Mouse (Mus musculus): ENCODE data around the gene Rap1gap.

The Rap1gap gene

DNA sequence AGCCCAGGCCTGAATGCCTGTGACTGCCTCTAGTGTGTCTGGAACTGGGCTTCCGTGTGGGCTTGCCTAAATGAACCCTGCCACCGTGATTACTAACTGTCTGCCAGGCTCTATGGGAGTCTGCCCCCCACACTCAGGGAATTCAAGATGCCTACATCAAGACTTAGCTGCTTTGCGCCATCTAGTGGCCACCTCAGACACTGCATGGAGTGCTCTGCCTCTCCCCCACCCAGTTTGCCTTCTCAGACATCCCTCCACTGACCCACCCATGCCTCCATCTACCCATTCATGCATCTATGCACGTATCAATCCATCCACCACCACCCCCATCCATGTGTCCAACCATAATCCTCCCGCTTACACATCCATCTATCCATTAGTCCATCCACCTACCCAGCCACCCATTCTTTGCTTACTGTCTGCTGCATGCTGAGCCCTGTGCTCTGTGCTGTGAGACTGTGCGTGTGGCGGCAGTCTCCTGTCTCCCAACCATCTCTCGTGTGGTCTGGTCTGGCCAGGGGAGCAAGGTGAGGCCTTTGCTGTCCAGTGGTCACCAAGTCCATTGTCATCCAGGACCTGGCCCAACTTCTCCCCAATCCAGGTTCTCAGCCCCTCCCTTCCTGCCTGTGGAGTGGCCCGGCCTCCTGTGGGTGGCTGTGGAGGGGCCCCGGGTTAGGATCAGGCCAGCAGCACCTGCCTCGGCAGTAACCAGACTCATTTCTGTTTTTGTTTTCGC, 58.3 kb downstream of the Rap1gap start:
- peak in 1 of 2 experiments; percentile 65 for DNase-seq (ENCODE audit: low spot score in 2 of 2)

DNA sequence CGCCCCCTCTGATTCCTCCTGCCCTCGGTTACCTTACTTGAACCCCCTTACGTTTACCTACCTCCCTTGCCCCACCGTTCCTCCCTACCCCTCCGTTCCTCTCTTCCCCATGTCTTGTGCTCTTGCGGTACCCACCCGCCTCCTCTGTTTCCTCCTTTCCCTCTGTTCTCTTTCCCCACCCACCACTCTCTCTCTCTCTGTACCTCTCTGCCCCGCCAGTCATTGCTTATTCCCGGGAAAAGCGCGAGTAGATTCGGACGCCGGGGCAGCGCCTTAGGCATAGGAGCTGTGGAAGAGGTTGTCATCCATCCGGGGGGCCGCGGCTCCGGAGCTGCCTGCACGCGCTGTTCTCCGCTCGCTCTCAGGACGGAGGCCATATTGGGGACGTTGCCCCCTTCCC, 59.0 kb downstream of the Rap1gap start:
- no peak for DNase-seq (ENCODE audit: low spot score in 2 of 2)

DNA sequence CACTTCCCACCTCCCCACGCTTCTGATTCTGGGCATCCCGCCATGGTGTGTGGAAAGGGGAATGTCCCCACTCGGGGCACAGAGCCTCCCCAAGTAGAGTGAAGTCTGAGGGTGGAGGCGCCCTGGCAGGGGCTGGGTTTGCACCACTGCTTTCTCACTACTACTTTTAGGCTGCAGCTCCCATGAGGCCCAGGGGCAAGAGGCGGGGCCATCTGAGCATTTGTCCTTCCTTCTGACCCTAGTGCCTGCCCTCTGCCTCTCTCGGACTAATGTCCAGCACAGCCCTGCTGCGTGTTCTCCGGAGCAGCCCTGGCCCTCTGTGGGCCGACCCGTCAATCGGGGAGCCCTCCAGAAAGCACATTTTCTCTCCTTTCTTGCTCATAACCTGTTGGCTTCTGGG, 59.7 kb downstream of the Rap1gap start:
- no peak for DNase-seq (ENCODE audit: low spot score in 2 of 2)

DNA sequence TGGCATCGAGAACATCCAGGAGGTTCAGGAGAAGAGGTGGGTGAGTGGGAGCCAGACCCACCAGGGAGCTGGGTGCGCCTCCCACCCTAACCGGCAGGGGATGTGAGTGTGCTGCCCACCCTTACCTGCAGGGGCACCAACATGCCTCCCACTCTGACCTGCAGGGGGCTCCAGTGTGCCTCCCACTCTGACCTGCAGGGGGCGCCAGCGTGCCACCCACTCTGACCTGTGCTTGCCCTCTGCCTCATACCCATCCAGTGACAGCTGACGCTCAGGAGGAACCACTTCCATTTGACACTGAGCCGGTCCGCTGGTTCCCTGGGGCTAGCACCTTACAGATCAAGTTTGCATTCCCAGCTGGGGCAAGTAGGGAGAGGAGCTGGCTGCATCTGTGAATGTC, 60.2 kb downstream of the Rap1gap start:
- no peak for DNase-seq (ENCODE audit: low spot score in 2 of 2)

DNA sequence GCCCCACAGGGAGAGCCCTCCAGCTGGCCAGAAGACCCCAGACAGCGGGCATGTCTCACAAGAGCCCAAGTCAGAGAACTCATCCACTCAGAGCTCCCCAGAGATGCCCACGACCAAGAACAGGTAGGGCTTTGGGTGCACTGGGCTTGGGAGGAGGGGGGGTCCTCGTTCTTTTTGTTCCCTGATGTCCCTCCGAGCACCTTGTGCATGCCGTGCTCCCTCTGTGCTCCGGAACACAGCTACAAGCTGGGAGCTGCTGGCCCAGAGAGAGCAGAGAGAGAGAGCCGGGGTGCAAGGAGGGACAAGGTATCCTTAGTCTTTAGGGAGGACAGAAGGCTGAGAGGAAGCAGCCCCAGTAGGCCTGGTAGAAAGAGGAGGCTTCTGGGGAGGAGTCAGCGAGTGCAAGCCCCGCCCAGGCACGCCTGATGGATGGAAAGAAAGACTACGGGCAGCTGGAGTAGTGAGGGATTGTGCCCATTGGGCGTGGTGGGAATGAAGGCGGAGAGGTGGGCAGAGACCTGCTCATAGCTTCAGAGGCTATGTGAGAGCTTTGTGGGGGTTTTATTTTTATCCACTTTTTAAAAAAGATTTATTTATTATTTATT, 61.1 kb downstream of the Rap1gap start:
- no peak for DNase-seq (ENCODE audit: low spot score in 2 of 2)

DNA sequence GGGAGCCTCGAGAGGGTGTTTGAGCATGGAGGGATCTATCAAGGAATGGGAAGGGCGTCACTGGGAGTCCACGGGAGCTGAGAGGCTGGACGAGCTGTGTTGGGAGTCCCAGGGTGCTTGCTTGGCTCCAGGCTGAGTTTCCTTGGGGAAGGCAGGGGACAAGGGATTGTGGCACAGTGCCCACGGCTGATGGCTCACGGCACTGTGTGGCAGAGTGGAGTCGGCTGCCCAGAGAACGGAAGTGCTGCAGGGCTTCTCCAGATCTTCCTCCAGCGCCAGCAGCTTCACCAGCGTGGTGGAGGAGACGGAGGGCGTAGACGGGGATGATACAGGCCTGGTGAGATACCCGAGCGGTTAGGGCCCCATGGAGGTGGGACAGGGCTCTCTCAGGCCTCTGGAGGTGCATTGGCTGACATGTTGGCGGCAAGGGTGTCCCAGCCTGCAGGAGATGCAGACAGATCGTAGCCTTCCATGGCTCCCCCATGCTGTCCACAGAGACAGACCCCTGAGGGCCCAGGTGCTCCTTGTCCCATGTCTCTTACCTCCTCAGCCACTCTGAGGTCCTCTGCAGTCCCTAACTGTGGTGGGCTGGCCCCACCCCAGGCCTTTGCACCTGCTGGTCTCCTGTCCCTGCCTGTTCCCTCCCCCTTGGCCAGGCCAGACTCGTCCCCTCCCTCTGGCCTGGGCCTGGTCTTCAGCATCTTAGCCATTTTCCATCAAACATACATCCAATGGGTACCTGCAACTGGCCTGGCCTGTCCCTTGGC, 62.4 kb downstream of the Rap1gap start:
- DNase-seq (ENCODE audit: low spot score in 2 of 2): no peak

DNA sequence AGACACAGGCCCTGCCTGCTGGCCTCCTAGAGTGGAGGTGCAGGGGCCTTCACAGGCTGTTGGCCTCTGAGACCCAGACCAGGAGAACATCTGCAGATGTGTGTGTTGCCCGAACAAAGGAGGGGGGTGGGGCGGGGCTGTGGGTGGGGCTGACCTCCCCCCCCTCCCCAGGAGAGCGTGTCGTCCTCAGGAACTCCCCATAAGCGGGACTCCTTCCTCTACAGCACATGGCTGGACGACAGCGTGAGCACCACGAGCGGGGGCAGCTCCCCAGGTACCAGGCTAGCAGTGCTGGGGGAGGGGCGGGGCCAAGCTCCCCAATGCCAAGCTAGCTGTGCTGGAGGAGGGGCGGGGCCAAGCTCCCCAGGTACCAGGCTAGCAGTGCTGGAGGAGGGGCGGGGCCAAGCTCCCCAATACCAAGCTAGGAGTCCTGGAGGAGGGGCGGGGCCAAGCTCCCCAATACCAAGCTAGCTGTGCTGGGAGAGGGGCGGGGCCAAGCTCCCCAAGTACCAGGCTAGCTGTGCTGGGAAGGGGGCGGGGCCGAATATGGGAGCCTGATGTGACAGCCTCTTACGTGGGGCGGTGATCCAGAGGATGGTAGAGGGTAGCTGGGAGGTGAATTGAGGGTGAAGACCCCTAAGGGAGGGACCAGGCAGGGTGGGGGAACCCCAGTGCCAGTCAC, 63.1 kb downstream of the Rap1gap start:
- no peak for DNase-seq (ENCODE audit: low spot score in 2 of 2)

DNA sequence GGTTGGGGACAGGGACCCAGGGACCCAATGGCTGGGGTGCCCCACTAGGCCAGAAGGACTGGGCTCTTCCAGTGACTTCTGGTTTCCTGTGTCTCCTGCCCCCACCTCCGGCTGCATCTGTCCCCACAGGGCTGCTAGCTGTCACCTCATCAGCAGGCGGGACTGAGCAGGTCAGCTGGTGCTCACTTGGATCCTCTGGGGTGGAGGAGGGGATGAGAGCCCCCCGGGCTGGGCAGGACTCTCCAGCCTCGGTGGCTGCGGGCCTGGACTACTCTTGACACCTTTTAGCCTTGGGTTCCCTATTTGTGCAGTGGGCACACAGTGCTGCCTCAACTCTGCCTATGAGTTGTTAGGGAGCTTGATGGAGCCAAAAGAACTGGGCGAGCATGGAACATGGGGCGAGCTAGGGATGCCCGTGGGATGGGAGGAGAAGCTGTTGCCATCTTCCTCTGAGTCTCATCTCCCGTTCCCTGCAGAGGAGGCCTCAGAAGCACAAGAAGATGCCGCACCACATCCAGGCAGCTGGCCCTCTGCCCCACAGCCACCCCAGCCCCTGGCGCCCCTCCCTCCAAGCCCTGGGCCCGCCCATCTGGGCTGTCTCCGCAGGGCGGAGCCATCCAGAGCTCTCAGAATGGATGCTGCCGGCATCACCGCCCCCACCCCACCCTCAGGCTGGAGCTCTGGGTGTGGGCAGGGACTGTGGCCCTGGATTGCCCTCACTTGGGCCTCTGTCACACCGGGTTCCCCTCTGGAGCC, 64.1 kb downstream of the Rap1gap start:
- DNase-seq (ENCODE audit: low spot score in 2 of 2): no peak

DNA sequence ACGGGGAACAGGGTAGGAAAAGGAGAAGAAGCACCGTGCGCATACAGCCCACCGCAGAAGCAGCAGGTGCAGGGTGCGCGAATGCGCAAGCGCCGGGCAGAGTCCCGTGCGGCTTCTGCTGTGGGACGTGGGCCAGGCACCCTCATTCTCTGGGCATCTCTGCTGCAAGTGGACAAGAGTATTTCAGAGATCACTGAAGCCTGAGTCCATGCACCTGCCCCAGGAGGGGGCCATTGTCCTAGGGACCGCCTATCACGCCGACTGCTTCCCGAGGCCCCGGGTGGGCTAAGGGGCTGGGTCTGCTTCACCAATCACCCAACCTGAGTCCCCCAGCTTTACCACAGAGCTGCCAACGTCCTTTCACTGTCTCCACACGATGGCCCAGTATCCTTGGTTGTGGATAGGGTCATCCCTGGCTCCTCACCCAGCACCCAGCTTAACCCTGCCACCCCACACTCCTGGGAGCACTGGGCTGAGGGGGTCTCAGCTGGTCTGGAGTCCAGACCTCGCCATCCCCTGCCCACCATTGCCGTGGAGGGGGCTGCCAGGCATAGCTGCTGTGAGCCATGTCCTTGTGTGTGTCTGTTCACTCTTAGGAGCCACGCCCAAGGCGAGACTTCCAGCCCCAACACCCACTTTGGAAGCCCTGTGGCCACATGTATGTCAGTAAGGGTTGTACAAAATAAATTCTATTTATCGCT, 64.8 kb downstream of the Rap1gap start:
- DNase-seq (ENCODE audit: low spot score in 2 of 2): no peak

DNA sequence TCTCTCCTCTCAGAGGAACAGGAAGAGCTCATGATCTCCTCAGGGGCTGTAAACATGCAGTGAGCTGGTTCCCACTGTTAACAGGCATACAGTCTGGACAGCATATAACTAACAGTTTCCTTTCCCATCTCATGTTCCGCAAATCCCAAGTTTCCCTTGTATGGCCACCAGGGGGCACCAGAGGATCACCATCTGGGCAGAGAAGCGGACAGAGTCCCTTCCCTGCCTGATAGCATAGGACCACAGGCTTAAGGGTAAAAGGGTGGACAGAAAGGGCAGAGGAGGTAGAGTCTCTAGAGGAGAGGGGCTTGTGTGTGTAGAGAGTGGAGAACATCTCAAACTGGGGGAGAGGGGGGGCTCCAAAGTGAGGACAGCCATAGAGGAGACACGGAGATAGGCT, 65.6 kb downstream of the Rap1gap start:
- peak; percentile 75 to 77 for DNase-seq (ENCODE audit: low spot score in 2 of 2)

DNA sequence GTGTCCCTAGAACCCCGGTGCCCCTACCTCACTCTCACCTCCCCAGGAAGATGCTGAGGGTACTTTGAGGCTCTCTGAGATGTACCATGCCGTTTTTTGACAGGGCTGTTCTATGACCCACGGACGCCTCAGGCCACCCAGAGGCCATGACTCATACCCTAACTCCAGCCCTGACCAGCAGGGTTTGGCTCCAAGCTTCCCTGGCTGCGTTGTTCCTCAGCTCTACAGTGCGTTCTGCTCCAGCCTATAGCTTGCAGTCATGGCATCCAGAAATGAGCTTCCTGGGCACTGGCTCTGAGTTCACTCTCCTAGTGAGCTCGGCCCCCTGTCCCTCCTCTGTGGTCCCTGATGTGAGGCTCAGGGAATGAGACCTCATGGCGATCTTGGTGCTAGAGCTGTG, 66.2 kb downstream of the Rap1gap start:
- no peak for DNase-seq (ENCODE audit: low spot score in 2 of 2)

DNA sequence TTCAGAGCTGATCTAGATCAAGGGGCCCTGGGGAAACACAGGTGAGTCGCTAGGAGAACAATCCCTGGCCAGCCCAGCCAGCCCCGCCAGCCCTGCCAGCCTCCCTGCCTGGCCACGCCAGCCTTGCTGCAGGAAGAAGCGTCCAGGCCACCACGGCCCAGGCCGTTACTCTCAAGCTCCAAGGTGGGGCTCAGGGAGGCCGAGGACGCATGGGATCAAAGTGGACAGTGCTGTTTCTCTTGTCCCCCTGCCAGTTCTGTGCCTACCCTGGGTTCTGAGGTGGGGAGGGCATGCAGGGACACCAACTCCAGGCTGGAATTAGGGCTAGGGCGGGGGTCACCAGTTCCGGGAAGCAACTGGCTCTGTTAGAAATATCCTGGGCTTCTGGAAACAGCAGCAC, 67.4 kb downstream of the Rap1gap start:
- DNase-seq (ENCODE audit: low spot score in 2 of 2): peak in 1 of 2 experiments; percentile 63

DNA sequence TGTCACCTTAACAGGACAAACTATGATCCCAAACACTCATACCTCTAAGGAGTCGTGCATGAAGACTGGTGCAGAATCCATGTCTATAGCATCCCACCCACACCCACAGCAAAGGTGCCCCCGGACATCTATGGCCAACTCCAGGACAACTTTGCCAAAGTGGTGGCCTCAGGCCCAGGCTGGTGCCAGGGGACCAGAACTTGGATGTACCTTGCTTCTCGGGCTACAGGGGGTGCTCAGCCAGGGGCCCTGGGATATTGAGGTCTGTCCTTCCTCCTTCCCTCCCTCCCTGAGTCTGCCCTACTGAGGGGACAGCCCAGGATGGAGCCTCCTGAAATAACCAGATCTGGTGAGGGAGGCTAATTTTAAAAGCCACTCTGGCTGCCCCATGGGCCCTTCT, 67.8 kb downstream of the Rap1gap start:
- DNase-seq (ENCODE audit: low spot score in 2 of 2): no peak

DNA sequence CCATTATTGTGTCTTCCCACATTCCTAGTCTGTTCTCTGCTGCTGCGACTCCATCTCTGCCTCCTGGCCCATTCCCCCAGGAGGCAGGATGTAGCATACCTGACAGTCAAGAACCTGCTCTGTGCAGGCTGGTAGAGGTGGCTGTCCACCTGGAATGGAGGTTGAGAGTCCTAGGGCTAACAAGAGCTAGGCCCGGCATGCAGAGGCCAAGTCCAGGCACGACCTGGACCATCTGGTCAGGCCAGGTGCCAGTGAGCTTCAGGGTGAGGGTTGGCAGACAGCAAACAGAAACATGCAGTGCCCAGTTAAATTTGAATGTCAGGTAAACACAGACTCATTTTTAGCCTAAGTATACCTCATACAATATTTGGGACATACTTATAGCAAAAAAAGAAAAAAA, 68.4 kb downstream of the Rap1gap start:
- DNase-seq (ENCODE audit: low spot score in 2 of 2): peak; percentile 83 to 85

DNA sequence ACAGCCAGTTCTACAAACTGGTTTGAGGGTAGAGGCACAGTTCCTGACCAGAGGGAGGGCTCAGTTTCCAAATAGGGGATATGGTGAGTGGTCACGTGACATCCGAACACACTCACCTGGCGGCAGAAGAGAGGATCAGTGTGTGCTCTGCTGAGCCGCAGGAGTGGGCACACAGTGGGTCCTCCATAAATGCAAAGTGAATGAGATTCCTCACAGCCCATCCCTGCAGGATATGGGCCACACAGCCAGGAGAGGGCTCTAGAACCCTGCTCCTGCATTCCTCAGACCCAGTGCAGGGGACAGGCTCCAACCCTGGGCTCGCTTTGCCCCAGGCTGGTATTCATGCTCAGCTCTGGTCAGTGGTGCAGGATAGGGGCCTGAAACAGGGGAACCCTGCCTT, 68.9 kb downstream of the Rap1gap start:
- no peak for DNase-seq (ENCODE audit: low spot score in 2 of 2)

DNA sequence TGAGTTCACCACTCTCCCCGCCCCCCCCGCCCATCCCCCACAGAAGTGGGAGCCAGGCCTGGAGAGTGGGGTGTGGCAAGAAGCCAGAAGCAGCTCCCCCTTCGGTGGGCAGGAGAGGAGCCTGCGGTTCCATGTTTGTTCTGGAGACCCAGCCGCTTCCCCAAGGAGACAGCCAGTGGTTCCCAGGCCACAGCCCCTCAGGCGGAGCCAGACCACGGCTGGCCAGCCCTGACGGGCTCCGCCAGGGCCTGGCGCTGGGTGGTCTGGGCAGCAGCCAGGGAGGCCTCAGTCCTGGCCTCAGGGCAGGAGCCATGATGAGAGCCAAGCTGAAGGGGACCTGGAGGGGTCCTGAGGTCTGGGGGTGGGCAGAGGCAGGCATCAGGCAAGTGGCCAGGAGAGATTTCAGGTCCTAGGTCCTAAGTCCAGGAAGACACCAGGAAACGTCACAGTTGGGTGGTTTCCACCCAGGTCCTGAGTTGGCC, 71.7 kb downstream of the Rap1gap start:
- no peak for DNase-seq (ENCODE audit: low spot score in 2 of 2)

DNA sequence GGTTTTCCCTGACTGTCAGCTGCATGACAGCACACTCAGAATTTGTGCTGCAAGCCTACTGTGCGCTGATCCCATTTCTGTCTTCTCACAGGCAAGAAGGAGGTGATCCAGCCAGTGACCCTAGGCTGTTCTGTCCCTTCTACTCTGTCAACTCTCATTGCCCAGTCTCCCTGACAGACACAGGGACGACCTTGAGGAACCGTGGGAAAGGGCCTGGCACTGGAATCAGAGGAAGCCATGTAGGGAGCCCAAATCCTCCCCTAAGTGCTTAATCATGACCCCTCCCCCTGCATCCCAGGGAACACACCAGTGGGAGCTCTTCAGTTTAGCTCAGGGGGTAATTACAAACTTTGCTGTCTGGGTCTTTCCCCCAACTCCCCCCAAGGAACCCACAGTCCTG, 73.2 kb downstream of the Rap1gap start:
- DNase-seq (ENCODE audit: low spot score in 2 of 2): no peak

DNA sequence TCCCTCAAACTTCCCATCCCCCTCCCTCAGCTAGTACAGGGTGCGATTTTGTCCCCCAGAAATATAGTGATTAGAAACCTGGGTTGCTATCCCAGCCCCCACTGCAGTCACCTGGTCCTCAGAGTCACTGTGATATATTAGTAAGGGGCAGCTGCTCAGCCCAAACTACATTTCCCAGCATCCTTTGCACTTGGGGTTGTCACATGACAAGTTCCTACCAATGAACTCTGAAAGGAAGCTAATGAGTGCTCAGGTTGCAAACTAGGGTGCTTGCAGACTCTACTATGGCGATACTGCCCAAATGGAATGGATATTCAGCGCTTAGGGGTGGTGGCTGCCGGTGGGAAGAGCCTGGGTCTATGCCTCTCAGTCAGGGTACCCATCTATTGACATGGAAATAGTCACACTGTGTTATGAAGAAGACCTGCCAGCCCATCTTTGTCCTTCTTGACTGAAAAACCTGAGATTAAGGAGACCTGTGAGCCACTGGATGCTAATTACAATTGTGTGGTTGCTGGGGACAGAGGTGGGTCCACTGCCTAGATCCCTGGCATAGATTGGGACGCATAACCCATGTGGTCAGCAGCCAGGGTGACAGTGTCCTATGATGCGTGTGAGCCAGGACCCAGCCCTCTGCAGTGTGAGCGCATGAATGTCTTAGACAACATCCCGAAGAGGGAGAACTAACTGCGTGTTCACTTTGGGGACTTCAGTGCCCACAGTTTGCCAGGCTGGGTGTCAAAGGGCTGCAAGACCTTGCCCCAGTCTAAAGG, 74.8 kb downstream of the Rap1gap start:
- DNase-seq (ENCODE audit: low spot score in 2 of 2): no peak

DNA sequence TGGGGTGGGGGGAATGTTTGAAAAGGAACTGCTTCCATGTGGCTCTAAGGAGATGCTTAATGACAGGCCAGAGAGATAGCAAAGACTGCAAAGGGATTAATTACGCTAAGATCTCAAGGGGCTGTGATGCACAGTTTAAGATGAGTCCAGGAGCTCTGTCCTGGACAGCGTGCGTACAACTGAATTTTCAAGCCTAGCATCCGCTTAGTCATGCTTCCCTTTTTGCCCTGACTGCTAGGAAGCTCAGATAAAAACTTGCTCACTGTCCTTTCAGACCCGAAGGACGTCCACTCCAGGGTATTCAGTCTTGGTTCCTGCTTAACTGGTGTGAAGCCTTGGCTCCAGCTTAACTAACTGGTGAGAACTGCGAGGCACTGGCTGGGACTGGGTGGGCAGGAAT, 75.8 kb downstream of the Rap1gap start:
- DNase-seq (ENCODE audit: low spot score in 2 of 2): no peak

DNA sequence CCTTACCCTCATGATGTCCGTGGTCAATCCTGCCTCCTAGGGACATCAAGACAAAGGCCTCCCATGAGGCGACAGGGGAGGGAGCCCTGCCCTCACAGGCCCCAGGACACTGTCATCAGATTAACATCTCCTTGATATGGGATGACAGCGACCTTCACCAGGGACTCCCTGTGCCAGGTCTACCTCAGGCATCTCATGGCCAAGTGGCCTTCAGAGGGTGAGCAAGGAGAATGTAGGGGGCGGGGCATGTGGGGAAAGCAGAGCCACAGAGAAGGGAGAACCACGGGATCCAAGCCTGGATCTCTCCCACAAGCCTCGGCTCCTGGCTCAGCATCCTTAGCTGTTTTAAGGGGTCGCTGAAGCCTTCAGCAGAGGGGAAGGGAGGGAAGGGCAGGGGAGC, 79.3 kb downstream of the Rap1gap start:
- no peak for DNase-seq (ENCODE audit: low spot score in 2 of 2)

Data from urinary bladder, adult 18-20 months (tissue).